Mouse (Mus musculus) forebrain, postnatal 0 days (tissue): ENCODE data around the gene Kirrel3. TPM values are rescaled to one million over a fixed set of nuclear protein-coding genes. Genes with fewer than 3 reads are reported as not detected.

ENCODE experiments used
- ATAC-seq: fragments of 200-750 bp; cut with Nextera tagmentation; 2 replicates; pipeline ENCODE4 v1.8.0; 2017; ENCODE audit warnings: mild to moderate bottlenecking, moderate library complexity
- DNase-seq: peaks from one replicate; pipeline ENCODE4 v3.0.0-alpha.2; 2015
- H3K27ac ChIP-seq: fragments of 300-500 bp; sonication (generic); 2 replicates; pipeline ENCODE4 v1.5.1; 2014; ENCODE audit warnings: low read depth, mild to moderate bottlenecking, antibody characterized with exemption, low read length, moderate library complexity, mixed read lengths
- H3K27me3 ChIP-seq: fragments of 300-500 bp; sonication (generic); 2 replicates; pipeline ENCODE4 v1.6.1; 2014; ENCODE audit warnings: mild to moderate bottlenecking, low read length, mixed read lengths; ENCODE audit not compliant: insufficient read depth
- H3K36me3 ChIP-seq: fragments of 300-500 bp; sonication (generic); 2 replicates; pipeline ENCODE4 v1.6.1; 2014; ENCODE audit warnings: mild to moderate bottlenecking, moderate library complexity; ENCODE audit not compliant: insufficient read depth
- H3K4me1 ChIP-seq: fragments of 300-500 bp; sonication (generic); 2 replicates; pipeline ENCODE4 v1.6.1; 2014; ENCODE audit warnings: antibody characterized with exemption; ENCODE audit not compliant: insufficient read depth
- H3K4me2 ChIP-seq: fragments of 300-500 bp; sonication (generic); 2 replicates; pipeline ENCODE4 v1.6.1; 2014; ENCODE audit warnings: low read depth, mild to moderate bottlenecking, moderate library complexity
- H3K4me3 ChIP-seq: fragments of 300-500 bp; sonication (generic); 2 replicates; pipeline ENCODE4 v1.5.1; 2014; ENCODE audit warnings: low read depth, low read length, mixed read lengths
- H3K9ac ChIP-seq: fragments of 300-500 bp; sonication (generic); 2 replicates; pipeline ENCODE4 v1.6.1; 2014; ENCODE audit warnings: mild to moderate bottlenecking
- H3K9me3 ChIP-seq: fragments of 300-500 bp; sonication (generic); 2 replicates; pipeline ENCODE4 v1.6.1; 2016; ENCODE audit warnings: low read length
- CTCF ChIP-seq: sonication (generic); IDR thresholded peaks from 2 replicates; pipeline ENCODE4 v1.5.1; 2016; ENCODE audit warnings: antibody characterized with exemption, control low read depth, low read depth
- WGBS: fragments of 180-500 bp; shearing (Covaris S2); extraction: QIAGEN DNeasy Blood & Tissue Kit; methylation state at CpG from one replicate; pipeline ENCODE4 v1.1.7; 2014; 5-methylcytosine and 5-hydroxymethylcytosine counted together
- polyA plus RNA-seq: library from polyadenylated mRNA; unstranded; fragments of >200 nt; fragmentation: Nextera tagmentation; extraction: Ambion mirVana; gene quantifications from 2 replicates; pipeline ENCODE4 v1.2.1, GENCODE M21; 2015
- total RNA-seq: library from RNA; depleted of rRNA; stranded (reverse); fragments of >200 nt; gene quantifications from 2 replicates; pipeline ENCODE4 v1.2.3, GENCODE M21; 2014

Gene Kirrel3
- total and polyA plus RNA-seq, 2 experiments from 2014 or later: 35.3 to 57.6 TPM

DNA sequence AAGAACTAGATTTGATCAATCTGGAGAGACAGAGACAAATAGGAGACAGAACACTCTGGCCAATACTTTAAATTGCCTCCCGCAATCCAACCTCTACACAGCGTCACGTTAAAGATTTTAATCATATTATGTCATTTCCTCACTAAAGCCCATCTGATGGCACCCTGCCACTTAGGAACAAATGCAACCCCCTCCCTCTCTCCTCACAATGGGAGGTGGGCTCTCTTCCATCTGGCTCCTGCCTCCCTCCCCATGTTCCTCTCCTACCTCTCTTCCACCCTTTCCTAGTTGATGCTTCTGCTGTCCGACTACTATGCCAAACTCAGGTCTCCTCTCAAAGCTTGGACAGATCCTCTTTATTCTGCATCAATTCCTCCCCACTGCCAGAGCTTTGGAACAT, 365.4 kb downstream of the Kirrel3 start:
- Histone ChIP-seq H3K4me1 (no peaks in the 10 kb centered on the region), H3K4me2 (no peak overlapping the region), H3K27ac (no peak overlapping the region), H3K4me3 (no peak overlapping the region), H3K27me3 (no peaks in the 10 kb centered on the region), H3K9ac (no peak overlapping the region), H3K9me3 (no peaks in the 10 kb centered on the region), H3K36me3 (no peaks in the 10 kb centered on the region)
- DNase-seq (no peak), ATAC-seq (no peak)
- WGBS: 72% methylated on average over 4 of the region's 4 CpGs
- TF ChIP-seq CTCF: no peak

DNA sequence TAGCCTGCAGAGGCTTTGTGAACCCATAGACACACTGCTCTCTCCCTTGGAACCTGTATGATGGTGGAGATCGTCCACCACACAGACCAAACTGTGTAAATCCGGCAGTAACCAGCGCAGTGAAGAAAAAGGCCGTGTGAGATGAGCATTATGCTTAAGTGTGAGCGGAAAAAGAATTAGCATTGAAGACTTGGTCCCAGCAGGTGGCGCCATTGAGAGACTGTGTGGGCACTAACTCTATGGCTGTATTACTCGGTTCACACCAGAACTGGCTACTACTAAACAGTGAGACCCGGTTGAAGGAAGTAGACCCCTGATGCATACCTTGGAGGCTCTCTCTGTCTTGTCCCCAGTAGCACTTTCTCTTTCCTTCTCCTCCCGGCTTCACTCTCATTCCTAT, 371.9 kb downstream of the Kirrel3 start:
- DNase-seq (no peak), ATAC-seq (no peak)
- no peaks in the 10 kb centered on the region for H3K9me3 ChIP-seq
- WGBS: 61% methylated on average over 9 of the region's 9 CpGs
- H3K9ac ChIP-seq: no peak overlapping the region
- no peaks in the 10 kb centered on the region for H3K36me3 ChIP-seq
- H3K27me3 ChIP-seq: no peaks in the 10 kb centered on the region
- TF ChIP-seq CTCF: peak; percentile 53
- no peak overlapping the region for H3K27ac ChIP-seq
- H3K4me2 ChIP-seq: no peak overlapping the region
- no peak overlapping the region for H3K4me3 ChIP-seq
- no peaks in the 10 kb centered on the region for H3K4me1 ChIP-seq

DNA sequence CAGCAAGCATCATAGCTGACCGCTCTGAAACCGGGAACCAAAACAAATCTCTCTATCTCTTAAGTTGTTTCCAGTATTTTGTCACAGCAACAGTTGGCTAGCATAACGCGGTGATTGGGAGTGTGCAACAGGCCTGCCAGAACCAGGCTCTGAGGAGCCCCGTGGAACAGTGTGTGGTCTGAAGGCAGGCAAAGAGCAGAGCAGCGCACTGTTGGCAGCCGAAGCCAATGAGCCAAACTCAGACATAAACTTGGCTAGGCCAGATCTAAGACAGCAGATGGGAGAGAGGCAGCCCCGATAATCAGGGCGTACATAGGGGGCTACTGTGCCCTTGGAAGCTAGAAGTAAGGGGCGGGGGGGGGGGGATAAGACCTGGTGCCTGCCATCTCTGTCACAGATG, 372.4 kb downstream of the Kirrel3 start:
- TF ChIP-seq CTCF: no peak
- ATAC-seq (no peak), DNase-seq (no peak)

DNA sequence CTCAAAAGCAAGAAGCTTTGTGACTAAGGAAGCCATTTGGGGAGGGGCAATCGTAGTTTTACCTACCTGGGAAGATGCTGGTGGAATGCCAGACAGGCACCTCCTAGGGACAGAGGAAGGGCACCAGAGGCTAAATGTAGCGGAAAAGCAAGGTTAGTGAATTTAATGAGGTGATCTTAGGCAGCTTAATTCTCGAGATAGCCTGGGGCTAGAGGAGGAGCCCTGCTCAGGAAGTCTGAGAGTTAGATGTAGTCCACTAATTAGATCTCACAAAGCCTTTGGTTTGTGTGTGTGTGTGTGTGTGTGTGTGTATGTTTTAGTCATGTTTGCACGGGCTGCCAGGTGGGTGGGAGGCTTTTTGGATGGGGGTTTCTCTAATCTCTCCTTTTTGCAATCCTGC, 375.2 kb downstream of the Kirrel3 start:
- H3K4me3 ChIP-seq: no peak overlapping the region
- H3K36me3 ChIP-seq: no peaks in the 10 kb centered on the region
- DNase-seq (no peak), ATAC-seq (no peak)
- no peak overlapping the region for H3K27ac ChIP-seq
- no peak overlapping the region for H3K4me2 ChIP-seq
- no peak overlapping the region for H3K9ac ChIP-seq
- 31% methylated on average over 4 of the region's 4 CpGs for WGBS
- H3K4me1 ChIP-seq: no peaks in the 10 kb centered on the region
- H3K27me3 ChIP-seq: no peaks in the 10 kb centered on the region
- TF ChIP-seq CTCF: no peak
- H3K9me3 ChIP-seq: no peaks in the 10 kb centered on the region

More for the DNA sequence above, 372.4 kb downstream of the Kirrel3 start:
- WGBS: 81% methylated on average over 10 of the region's 10 CpGs
- Histone ChIP-seq H3K9me3 (no peaks in the 10 kb centered on the region), H3K4me3 (no peak overlapping the region), H3K9ac (no peak overlapping the region), H3K36me3 (no peaks in the 10 kb centered on the region), H3K4me1 (no peaks in the 10 kb centered on the region), H3K27me3 (no peaks in the 10 kb centered on the region), H3K27ac (no peak overlapping the region), H3K4me2 (no peak overlapping the region)

DNA sequence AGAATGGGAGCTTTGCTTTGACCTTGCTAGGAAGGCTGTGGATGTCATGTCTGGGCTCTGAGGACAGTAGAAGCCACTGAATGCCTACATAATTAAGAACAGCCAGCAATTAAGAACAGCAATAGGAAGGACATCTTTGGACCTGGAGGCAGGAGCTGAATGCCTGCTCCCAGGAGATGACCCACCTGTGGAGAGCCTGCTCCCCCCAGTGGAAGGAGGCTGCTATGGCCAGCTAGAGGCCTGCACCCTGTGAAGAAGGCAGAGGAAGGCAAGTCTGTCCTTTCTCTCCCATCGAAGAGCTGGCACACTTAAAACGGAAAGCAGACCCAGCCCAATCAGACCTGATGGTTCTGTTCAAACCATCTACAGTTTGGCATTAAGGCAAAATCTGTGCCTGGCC, 376.1 kb downstream of the Kirrel3 start:
- TF ChIP-seq CTCF: peak; percentile 80
- WGBS: 52% methylated on average over 2 of the region's 2 CpGs
- Histone ChIP-seq H3K4me2 (no peak overlapping the region), H3K9ac (no peak overlapping the region), H3K27ac (no peak overlapping the region), H3K9me3 (no peaks in the 10 kb centered on the region), H3K27me3 (no peaks in the 10 kb centered on the region), H3K4me1 (no peaks in the 10 kb centered on the region), H3K4me3 (no peak overlapping the region), H3K36me3 (no peaks in the 10 kb centered on the region)
- ATAC-seq (peak; percentile 66; the same call in 1 of the 2 replicates), DNase-seq (peak; percentile 61)

DNA sequence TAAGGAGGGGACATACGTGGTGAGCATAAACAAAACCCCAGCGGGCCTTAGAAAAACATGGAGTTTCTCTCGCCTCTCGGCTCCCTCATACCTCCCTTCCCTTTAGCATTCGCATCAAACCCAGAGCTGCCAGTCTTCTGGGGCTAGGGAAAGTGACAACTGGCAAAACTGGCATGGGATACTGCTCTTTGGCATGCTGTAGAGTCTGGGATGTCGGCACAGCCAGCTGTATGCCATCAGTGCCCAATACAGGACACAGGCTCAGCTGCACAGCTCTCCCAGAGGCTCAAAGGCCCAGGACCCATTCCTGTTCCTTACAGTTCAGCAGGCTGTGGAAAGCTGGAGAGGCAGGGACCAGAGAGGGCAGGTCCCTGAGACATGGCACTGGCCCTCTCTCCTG, 379.9 kb downstream of the Kirrel3 start:
- no peak; the same call in 1 of the 2 replicates for ATAC-seq
- Histone ChIP-seq H3K4me1 (no peaks in the 10 kb centered on the region; the same call in 1 of the 2 replicates), H3K4me3 (no peak overlapping the region), H3K36me3 (no peaks in the 10 kb centered on the region), H3K9me3 (no peaks in the 10 kb centered on the region), H3K27me3 (no peaks in the 10 kb centered on the region), H3K4me2 (no peak overlapping the region), H3K9ac (no peak overlapping the region), H3K27ac (no peak overlapping the region)
- 79% methylated on average over 6 of the region's 6 CpGs for WGBS
- DNase-seq: no peak
- TF ChIP-seq CTCF: no peak

GRCm38 (mm10) chr9:34871316-34871966, 385.7 kb downstream of the Kirrel3 start:
- no peak overlapping the region for H3K9ac ChIP-seq
- no peaks in the 10 kb centered on the region for H3K9me3 ChIP-seq
- H3K27ac ChIP-seq: no peak overlapping the region
- no peak overlapping the region for H3K4me3 ChIP-seq
- no peaks in the 10 kb centered on the region; the same call in 1 of the 2 replicates for H3K4me1 ChIP-seq
- WGBS: 19% methylated on average over 15 of the region's 15 CpGs
- no peak for TF ChIP-seq CTCF
- H3K4me2 ChIP-seq: no peak overlapping the region
- H3K27me3 ChIP-seq: no peaks in the 10 kb centered on the region
- H3K36me3 ChIP-seq: no peaks in the 10 kb centered on the region
- DNase-seq (no peak), ATAC-seq (peak; percentile 27; the same call in 1 of the 2 replicates)
